Mouse (Mus musculus) CH12.LX (cell line): ENCODE data around the gene Pcmt1. TPM values are rescaled to one million over a fixed set of nuclear protein-coding genes. Genes with fewer than 3 reads are reported as not detected.

ENCODE experiments used
- DNase-seq: peaks from one replicate; pipeline ENCODE4 v3.0.0-alpha.2; 2013; ENCODE audit errors: extremely low read depth
- H3K27ac ChIP-seq: 2 replicates; pipeline ENCODE4 v1.5.1; 2012; ENCODE audit warnings: low read depth, mild to moderate bottlenecking, control low read depth, moderate library complexity; ENCODE audit not compliant: insufficient read depth
- H3K27me3 ChIP-seq: replicated peaks from 2 replicates; pipeline ENCODE3; 2012; ENCODE audit warnings: inconsistent platforms
- H3K36me3 ChIP-seq, 2 experiments: replicated peaks in 1 of 2; 2 replicates each; pipeline versions ENCODE3 to v1.6.1; 2012; ENCODE audit warnings: inconsistent platforms in 1 of 2, low read length in 1 of 2, mild to moderate bottlenecking in 1 of 2, mixed read lengths in 1 of 2, moderate library complexity in 1 of 2; ENCODE audit not compliant: control insufficient read depth in 1 of 2, insufficient read depth in 1 of 2
- H3K4me1 ChIP-seq, 2 experiments: 2 replicates each; pipeline ENCODE4 v1.6.1; 2012; ENCODE audit warnings: inconsistent platforms in 1 of 2, moderate library complexity in 1 of 2; ENCODE audit not compliant: insufficient read depth in 2 of 2, control insufficient read depth in 1 of 2
- H3K4me2 ChIP-seq: 2 replicates; pipeline ENCODE4 v1.6.1; 2012; ENCODE audit warnings: low read depth, mild to moderate bottlenecking, control low read depth; ENCODE audit not compliant: poor library complexity, insufficient read depth, severe bottlenecking
- H3K4me3 ChIP-seq, 3 experiments: fragments of 150-350 bp in 1 of 3; sonication (generic) in 1 of 3; replicated peaks in 1 of 3; 2 replicates each; pipeline versions ENCODE3 to v1.5.1; 2011 to 2012; ENCODE audit warnings: low read depth in 2 of 3, low read length in 2 of 3, mild to moderate bottlenecking in 2 of 3, moderate library complexity in 2 of 3, control low read depth in 1 of 3, improper control_type of control experiment in 1 of 3, inconsistent platforms in 1 of 3, mixed read lengths in 1 of 3; ENCODE audit not compliant: poor library complexity in 1 of 3
- H3K79me2 ChIP-seq: replicated peaks from 2 replicates; pipeline ENCODE4 v1.6.1; 2012; ENCODE audit warnings: mild to moderate bottlenecking, moderate library complexity; ENCODE audit not compliant: control insufficient read depth, poor library complexity, insufficient read depth, severe bottlenecking; ENCODE audit errors: extremely low read depth
- H3K9ac ChIP-seq: 2 replicates; pipeline ENCODE4 v1.6.1; 2012; ENCODE audit warnings: low read depth, mild to moderate bottlenecking, control low read depth, moderate library complexity; ENCODE audit not compliant: insufficient read depth
- H3K9me3 ChIP-seq: replicated peaks from 2 replicates; pipeline ENCODE3; 2012; ENCODE audit warnings: low read length, inconsistent platforms, mixed read lengths
- CHD1 ChIP-seq: IDR thresholded peaks from 2 replicates; pipeline ENCODE4 v1.6.1; 2012; ENCODE audit warnings: low read depth, low read length, improper control_type of control experiment, inconsistent platforms
- CTCF ChIP-seq, 2 experiments: IDR thresholded peaks in 1 of 2; conservative IDR thresholded peaks in 1 of 2; 2 replicates each; pipeline ENCODE4 v1.5.1; 2011 to 2012; ENCODE audit warnings: low read depth in 2 of 2, low read length in 2 of 2, improper control_type of control experiment in 1 of 2, inconsistent platforms in 1 of 2, mild to moderate bottlenecking in 1 of 2, moderate library complexity in 1 of 2
- KAT2A ChIP-seq: IDR thresholded peaks from 2 replicates; pipeline ENCODE4 v1.6.1; 2012; ENCODE audit warnings: low read length, improper control_type of control experiment, inconsistent platforms; ENCODE audit not compliant: insufficient replicate concordance
- MXI1 ChIP-seq: IDR thresholded peaks from 2 replicates; pipeline ENCODE4 v1.6.1; 2011; ENCODE audit warnings: mild to moderate bottlenecking, low read depth, low read length, improper control_type of control experiment
- NELFE ChIP-seq: IDR thresholded peaks from 2 replicates; pipeline ENCODE4 v1.6.1; 2011; ENCODE audit warnings: low read depth, low read length, improper control_type of control experiment
- POLR2A ChIP-seq: IDR thresholded peaks from 2 replicates; pipeline ENCODE4 v1.6.1; 2011; ENCODE audit warnings: low read depth, mild to moderate bottlenecking, improper control_type of control experiment, low read length
- POLR2AphosphoS2 ChIP-seq: IDR thresholded peaks from 2 replicates; pipeline ENCODE4 v1.6.1; 2011; ENCODE audit warnings: low read depth, low read length, improper control_type of control experiment
- RAD21 ChIP-seq: IDR thresholded peaks from 2 replicates; pipeline ENCODE4 v1.6.1; 2011; ENCODE audit warnings: low read depth, mild to moderate bottlenecking, low read length, improper control_type of control experiment, moderate library complexity
- TCF12 ChIP-seq: IDR thresholded peaks from 2 replicates; pipeline ENCODE4 v1.6.1; 2014; ENCODE audit warnings: low read depth, mild to moderate bottlenecking, inconsistent platforms, low read length, improper control_type of control experiment
- USF1 ChIP-seq: IDR thresholded peaks from 2 replicates; pipeline ENCODE4 v1.6.1; 2014; ENCODE audit warnings: low read depth, mild to moderate bottlenecking, inconsistent platforms, low read length, improper control_type of control experiment
- ZC3H11A ChIP-seq: IDR thresholded peaks from 2 replicates; pipeline ENCODE4 v1.6.1; 2012; ENCODE audit warnings: low read depth, mild to moderate bottlenecking, inconsistent platforms, low read length, improper control_type of control experiment
- ZNF384 ChIP-seq: IDR thresholded peaks from 2 replicates; pipeline ENCODE4 v1.6.1; 2012; ENCODE audit warnings: low read depth, low read length, improper control_type of control experiment, inconsistent platforms
- dilution Hi-C: fragments of 300-500 bp; cut with MboI; formaldehyde crosslinking; loops from 2 replicates; pipeline ENCODE4 v1.14.3; 2020; ENCODE audit warnings: low sequenced_read_pairs; ENCODE audit not compliant: extremely low pct_unique_long_range_greater_than_20kb, extremely low pct_ligation_motif_present
- in situ Hi-C: fragments of 300-500 bp; cut with MboI; formaldehyde crosslinking; loops from 3 replicates; pipeline ENCODE4 v1.14.3; 2019; ENCODE audit warnings: low sequenced_read_pairs, low pct_ligation_motif_present, low pct_unique_long_range_greater_than_20kb, mixed read lengths
- polyA plus RNA-seq: library from polyadenylated mRNA; unstranded; fragments of >175 nt; gene quantifications from 2 replicates; pipeline ENCODE4 v1.2.1, GENCODE M21; 2012; ENCODE audit warnings: low read depth; ENCODE audit not compliant: insufficient read length
- total RNA-seq, 2 experiments: library from RNA; depleted of rRNA; stranded (reverse); fragments of 300-350 nt in 1 of 2; fragments of >200 nt in 1 of 2; gene quantifications; 2 replicates each; pipeline ENCODE4 v1.2.3; 2012 to 2014

Gene Pcmt1
- total and polyA plus RNA-seq, 3 experiments: 44.4 to 62.2 (median 56.5) TPM

- DNase-seq: no peak
- H3K79me2 ChIP-seq: peaks cover 11% of the 10 kb centered on the region
These were observed 19.2 kb upstream of the Pcmt1 start for GRCm38 (mm10) chr10:7700120-7700519.

GRCm38 (mm10) chr10:7695286-7695685 is 14.3 kb upstream of the Pcmt1 start:
- TF ChIP-seq ZC3H11A: no peak
- TF ChIP-seq CHD1: no peak
- TF ChIP-seq ZNF384: no peak
- TF ChIP-seq RAD21: no peak
- TF ChIP-seq POLR2A: no peak
- peak; percentile 20 for DNase-seq
- H3K4me1 ChIP-seq: peaks cover 0 to 17% of the 10 kb centered on the region in 2 experiments; a peak in 2 of 4 replicates
- H3K79me2 ChIP-seq: peaks cover 17% of the 10 kb centered on the region
- H3K4me2 ChIP-seq: no peak overlapping the region
- in situ Hi-C loops: no loop called here
- no peak overlapping the region for H3K27ac ChIP-seq
- no peak overlapping the region for H3K9ac ChIP-seq
- H3K9me3 ChIP-seq: no peaks in the 10 kb centered on the region
- dilution Hi-C loops: no loop called here
- no peak overlapping the region for H3K4me3 ChIP-seq
- H3K36me3 ChIP-seq: peaks cover 50 to 80% of the 10 kb centered on the region in 2 experiments
- no peaks in the 10 kb centered on the region for H3K27me3 ChIP-seq

More at GRCm38 (mm10) chr10:7700120-7700519, 19.2 kb upstream of the Pcmt1 start:
- Histone ChIP-seq H3K36me3 (peaks cover 56 to 87% of the 10 kb centered on the region in 2 experiments), H3K27me3 (no peaks in the 10 kb centered on the region), H3K9ac (no peak overlapping the region), H3K4me3 (no peak overlapping the region), H3K9me3 (no peaks in the 10 kb centered on the region), H3K27ac (no peak overlapping the region)
- dilution Hi-C loops: no loop called here
- TF ChIP-seq TCF12 (no peak), KAT2A (no peak), USF1 (no peak)
- TF ChIP-seq, all 38 proteins: peak for 0
- Histone ChIP-seq H3K4me1 (peaks cover 0 to 6% of the 10 kb centered on the region in 2 experiments; a peak in 1 of 4 replicates), H3K4me2 (no peak overlapping the region)
- in situ Hi-C loops: no loop called here

- TF ChIP-seq CTCF (conservative IDR thresholded peaks at IDR 0.05 in 1 of 2, IDR thresholded peaks at IDR 0.05 in 1 of 2; ENCODE audit: low read depth in 2 of 2, low read length in 2 of 2) (no peak), CHD1 (no peak), POLR2AphosphoS2 (no peak), RAD21 (no peak), NELFE (no peak), MXI1 (no peak)
- TF ChIP-seq, all 38 proteins: peak for 0
These were observed 6.0 kb upstream of the Pcmt1 start for GRCm38 (mm10) chr10:7686902-7687301.

More at GRCm38 (mm10) chr10:7686902-7687301, 6.0 kb upstream of the Pcmt1 start:
- dilution Hi-C loops (no loop called here), in situ Hi-C loops (no loop called here)
- no peak overlapping the region for H3K4me2 ChIP-seq
- H3K4me1 ChIP-seq: peaks cover 6 to 39% of the 10 kb centered on the region in 2 experiments
- H3K27me3 ChIP-seq: no peaks in the 10 kb centered on the region
- H3K36me3 ChIP-seq: peaks cover 6 to 54% of the 10 kb centered on the region in 2 experiments
- H3K9ac ChIP-seq: no peak overlapping the region
- no peak for DNase-seq
- peaks cover 84% of the 10 kb centered on the region for H3K79me2 ChIP-seq
- H3K4me3 ChIP-seq: no peak overlapping the region
- no peaks in the 10 kb centered on the region for H3K9me3 ChIP-seq
- no peak overlapping the region for H3K27ac ChIP-seq
